Mouse (Mus musculus): ENCODE measurements at regions not wholly inside any gene's neighbourhood (a gene's known extent, or its start where the extent isn't known, plus 50 kb on each side); places are given as distances from the start of the nearest gene placed in this dataset.

DNA sequence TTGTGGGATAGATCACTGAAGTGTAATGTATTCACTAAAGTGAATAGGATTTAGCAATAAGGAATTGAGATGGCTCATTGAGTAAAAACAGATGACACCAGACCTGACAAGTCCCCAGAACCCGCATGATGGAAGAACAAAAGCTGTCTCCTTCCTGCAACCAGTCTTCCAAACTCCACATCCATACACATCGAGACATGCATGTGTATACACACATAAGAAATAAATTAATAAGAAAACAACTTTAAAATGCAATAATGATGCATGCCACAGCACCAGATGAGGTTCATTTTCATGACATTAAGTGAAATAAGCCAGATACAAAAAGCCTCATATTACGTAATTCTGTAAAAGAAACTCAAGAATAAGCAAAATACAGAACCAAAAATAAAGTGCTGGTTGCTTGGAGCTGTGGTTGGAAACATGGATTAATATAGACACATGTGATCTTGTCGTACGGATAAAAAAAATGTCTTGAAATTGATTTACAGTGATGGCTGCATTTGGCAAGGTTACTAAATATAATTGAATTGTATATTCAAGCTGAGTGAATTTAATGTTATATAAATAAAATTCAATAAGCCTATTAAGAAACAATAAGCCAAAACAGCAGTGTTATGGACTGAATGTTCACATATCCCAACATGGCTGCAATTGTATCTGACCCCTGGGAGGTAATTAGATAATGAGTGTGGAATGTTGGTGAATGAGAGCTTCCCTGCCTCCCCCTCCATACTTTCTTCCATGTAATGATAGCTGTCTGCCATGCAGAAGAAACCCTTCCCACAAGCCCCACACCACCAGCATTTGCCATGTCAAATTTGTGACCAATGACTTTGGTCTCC, 1488.9 kb upstream of the Lrrc6 start:
- TF ChIP-seq POLR2A (IDR thresholded peaks at IDR 0.05; ENCODE audit: borderline replicate concordance, insufficient read depth, low read length) (no peak), CTCF (IDR thresholded peaks at IDR 0.05; ENCODE audit: borderline replicate concordance, insufficient read depth, low read depth, low read length) (no peak)
